Mouse (Mus musculus): ENCODE results near the gene Dhcr24. TPM values are rescaled to one million over a fixed set of nuclear protein-coding genes. Genes with fewer than 3 reads are reported as not detected.

Dhcr24 gene
- polyA plus RNA-seq, 1 experiment = 28.3 TPM

- Histone ChIP-seq H3K4me1 (ENCODE audit: control insufficient read depth, insufficient read depth, low read length) (peaks cover 10% of the 10 kb centered on the region; the same call in 1 of the 2 replicates), H3K27me3 (ENCODE audit: control insufficient read depth, insufficient read depth, low read length) (no peaks in the 10 kb centered on the region), H3K36me3 (ENCODE audit: control insufficient read depth, insufficient read depth, low read length) (no peaks in the 10 kb centered on the region), H3K27ac (ENCODE audit: control insufficient read depth, insufficient read depth, low read depth, low read length) (no peak overlapping the region), H3K4me3 (ENCODE audit: control insufficient read depth, low read depth, low read length) (no peak overlapping the region)
- TF ChIP-seq CTCF (IDR thresholded peaks at IDR 0.05; ENCODE audit: control insufficient read depth, insufficient read depth, insufficient replicate concordance, low read depth, low read length) (no peak), POLR2A (IDR thresholded peaks at IDR 0.05; ENCODE audit: control insufficient read depth, low read depth, low read length) (no peak)
Observed at GRCm38 (mm10) chr4:106607905-106608304, 47.1 kb downstream of the Dhcr24 start.

GRCm38 (mm10) chr4:106613105-106613504, 52.3 kb downstream of the Dhcr24 start:
- Histone ChIP-seq H3K27ac (ENCODE audit: control insufficient read depth, insufficient read depth, low read depth, low read length) (no peak overlapping the region), H3K27me3 (ENCODE audit: control insufficient read depth, insufficient read depth, low read length) (no peaks in the 10 kb centered on the region), H3K4me1 (ENCODE audit: control insufficient read depth, insufficient read depth, low read length) (peaks cover 11% of the 10 kb centered on the region), H3K36me3 (ENCODE audit: control insufficient read depth, insufficient read depth, low read length) (no peaks in the 10 kb centered on the region), H3K4me3 (ENCODE audit: control insufficient read depth, low read depth, low read length) (no peak overlapping the region)
- TF ChIP-seq POLR2A (IDR thresholded peaks at IDR 0.05; ENCODE audit: control insufficient read depth, low read depth, low read length) (no peak), CTCF (IDR thresholded peaks at IDR 0.05; ENCODE audit: control insufficient read depth, insufficient read depth, insufficient replicate concordance, low read depth, low read length) (no peak)

GRCm38 (mm10) chr4:106613560-106613959, 52.7 kb downstream of the Dhcr24 start:
- H3K36me3 ChIP-seq (ENCODE audit: control insufficient read depth, insufficient read depth, low read length) = no peaks in the 10 kb centered on the region
- H3K4me1 ChIP-seq (ENCODE audit: control insufficient read depth, insufficient read depth, low read length) = peaks cover 11% of the 10 kb centered on the region
- no peak overlapping the region for H3K27ac ChIP-seq (ENCODE audit: control insufficient read depth, insufficient read depth, low read depth, low read length)
- H3K4me3 ChIP-seq (ENCODE audit: control insufficient read depth, low read depth, low read length) = no peak overlapping the region
- no peak for TF ChIP-seq POLR2A (IDR thresholded peaks at IDR 0.05; ENCODE audit: control insufficient read depth, low read depth, low read length)
- no peak for TF ChIP-seq CTCF (IDR thresholded peaks at IDR 0.05; ENCODE audit: control insufficient read depth, insufficient read depth, insufficient replicate concordance, low read depth, low read length)
- H3K27me3 ChIP-seq (ENCODE audit: control insufficient read depth, insufficient read depth, low read length) = no peaks in the 10 kb centered on the region

GRCm38 (mm10) chr4:106614180-106614797, 53.5 kb downstream of the Dhcr24 start:
- H3K27ac ChIP-seq (ENCODE audit: control insufficient read depth, insufficient read depth, low read depth, low read length) = no peak overlapping the region
- H3K4me3 ChIP-seq (ENCODE audit: control insufficient read depth, low read depth, low read length) = no peak overlapping the region
- no peaks in the 10 kb centered on the region for H3K27me3 ChIP-seq (ENCODE audit: control insufficient read depth, insufficient read depth, low read length)
- peaks cover 11% of the 10 kb centered on the region for H3K4me1 ChIP-seq (ENCODE audit: control insufficient read depth, insufficient read depth, low read length)
- H3K36me3 ChIP-seq (ENCODE audit: control insufficient read depth, insufficient read depth, low read length) = no peaks in the 10 kb centered on the region
- TF ChIP-seq CTCF (IDR thresholded peaks at IDR 0.05; ENCODE audit: control insufficient read depth, insufficient read depth, insufficient replicate concordance, low read depth, low read length) (peak; percentile 93), POLR2A (IDR thresholded peaks at IDR 0.05; ENCODE audit: control insufficient read depth, low read depth, low read length) (no peak)

DNA sequence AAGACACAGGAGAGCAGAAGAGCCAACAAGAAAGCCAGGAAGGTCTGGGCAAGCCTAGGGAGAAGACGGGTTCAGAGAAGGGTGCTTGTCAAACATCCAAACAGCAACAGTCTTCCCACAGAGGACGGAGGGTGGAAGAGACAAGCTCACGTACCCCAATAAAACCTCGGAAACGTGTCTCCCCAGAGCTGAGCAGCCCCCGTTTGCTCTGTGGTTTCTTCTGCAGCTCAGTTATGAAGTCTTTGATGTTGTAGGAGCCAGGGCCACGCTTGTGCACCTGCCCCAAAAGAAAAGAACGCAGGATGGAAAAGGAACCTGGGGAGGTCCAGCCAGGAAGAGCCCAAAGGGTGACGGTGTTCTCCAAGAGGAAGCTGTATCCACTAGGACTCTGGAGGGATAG, 54.0 kb downstream of the Dhcr24 start:
- TF ChIP-seq CTCF (IDR thresholded peaks at IDR 0.05; ENCODE audit: control insufficient read depth, insufficient read depth, insufficient replicate concordance, low read depth, low read length) (no peak), POLR2A (IDR thresholded peaks at IDR 0.05; ENCODE audit: control insufficient read depth, low read depth, low read length) (no peak)
- Histone ChIP-seq H3K4me3 (ENCODE audit: control insufficient read depth, low read depth, low read length) (peak overlapping the region; percentile 19), H3K27ac (ENCODE audit: control insufficient read depth, insufficient read depth, low read depth, low read length) (no peak overlapping the region), H3K36me3 (ENCODE audit: control insufficient read depth, insufficient read depth, low read length) (no peaks in the 10 kb centered on the region), H3K27me3 (ENCODE audit: control insufficient read depth, insufficient read depth, low read length) (no peaks in the 10 kb centered on the region), H3K4me1 (ENCODE audit: control insufficient read depth, insufficient read depth, low read length) (peaks cover 11% of the 10 kb centered on the region)

DNA sequence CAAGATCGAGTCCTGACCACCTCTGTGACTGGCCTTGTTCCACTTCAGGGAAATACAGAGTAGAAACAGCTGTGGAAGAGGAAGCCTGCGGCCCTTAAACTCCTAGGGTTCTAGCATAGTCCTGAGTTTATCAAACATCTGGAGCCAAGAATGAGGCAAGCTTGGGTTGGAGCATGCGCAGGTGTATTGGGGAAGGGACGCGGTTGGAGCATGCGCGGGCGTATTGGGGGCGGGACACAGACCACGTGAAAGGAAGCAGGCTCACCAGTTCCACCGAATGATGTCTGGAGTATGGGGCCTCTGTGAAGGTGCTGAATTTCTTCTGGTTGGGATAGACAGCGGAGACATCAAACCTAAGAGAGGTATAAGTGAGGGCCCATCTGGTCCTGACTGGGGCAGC, 54.8 kb downstream of the Dhcr24 start:
- no peak for TF ChIP-seq CTCF (IDR thresholded peaks at IDR 0.05; ENCODE audit: control insufficient read depth, insufficient read depth, insufficient replicate concordance, low read depth, low read length)
- no peak for TF ChIP-seq POLR2A (IDR thresholded peaks at IDR 0.05; ENCODE audit: control insufficient read depth, low read depth, low read length)
- peaks cover 11% of the 10 kb centered on the region for H3K4me1 ChIP-seq (ENCODE audit: control insufficient read depth, insufficient read depth, low read length)
- no peak overlapping the region for H3K27ac ChIP-seq (ENCODE audit: control insufficient read depth, insufficient read depth, low read depth, low read length)
- H3K36me3 ChIP-seq (ENCODE audit: control insufficient read depth, insufficient read depth, low read length) = no peaks in the 10 kb centered on the region
- peak overlapping the region; percentile 41 for H3K4me3 ChIP-seq (ENCODE audit: control insufficient read depth, low read depth, low read length)
- H3K27me3 ChIP-seq (ENCODE audit: control insufficient read depth, insufficient read depth, low read length) = no peaks in the 10 kb centered on the region

- H3K4me1 ChIP-seq (ENCODE audit: control insufficient read depth, insufficient read depth, low read length) = peaks cover 16% of the 10 kb centered on the region
- peak; percentile 35; the same call in 1 of the 2 replicates for TF ChIP-seq POLR2A (IDR thresholded peaks at IDR 0.05; ENCODE audit: control insufficient read depth, low read depth, low read length)
- TF ChIP-seq CTCF (IDR thresholded peaks at IDR 0.05; ENCODE audit: control insufficient read depth, insufficient read depth, insufficient replicate concordance, low read depth, low read length) = no peak
- no peak within 1 kb of the TSS for H3K27ac ChIP-seq (ENCODE audit: control insufficient read depth, insufficient read depth, low read depth, low read length)
- no peaks in the 10 kb centered on the region for H3K36me3 ChIP-seq (ENCODE audit: control insufficient read depth, insufficient read depth, low read length)
- no peaks in the 10 kb centered on the region for H3K27me3 ChIP-seq (ENCODE audit: control insufficient read depth, insufficient read depth, low read length)
- H3K4me3 ChIP-seq (ENCODE audit: control insufficient read depth, low read depth, low read length) = peak within 1 kb of the TSS; percentile 80
Observed at GRCm38 (mm10) chr4:106617056-106617455, 56.2 kb downstream of the Dhcr24 start, which contains the start of gene Lexm. TSS of gene Lexm (minus strand) at chr4:106617241.

All from testis, adult 2 months (tissue).